Mouse (Mus musculus) ovary, postnatal 14 days (tissue): ENCODE results near the gene Dbt.

ENCODE experiments used
- DNase-seq: peaks from one replicate; pipeline ENCODE4 v3.0.0; 2022; ENCODE audit warnings: low spot score

Dbt gene

GRCm38 (mm10) chr3:116512904-116513716 is at the start of gene Dbt:
Dbt (plus strand) TSS chr3:116513070.
- DNase-seq, result peak; percentile 68

DNA sequence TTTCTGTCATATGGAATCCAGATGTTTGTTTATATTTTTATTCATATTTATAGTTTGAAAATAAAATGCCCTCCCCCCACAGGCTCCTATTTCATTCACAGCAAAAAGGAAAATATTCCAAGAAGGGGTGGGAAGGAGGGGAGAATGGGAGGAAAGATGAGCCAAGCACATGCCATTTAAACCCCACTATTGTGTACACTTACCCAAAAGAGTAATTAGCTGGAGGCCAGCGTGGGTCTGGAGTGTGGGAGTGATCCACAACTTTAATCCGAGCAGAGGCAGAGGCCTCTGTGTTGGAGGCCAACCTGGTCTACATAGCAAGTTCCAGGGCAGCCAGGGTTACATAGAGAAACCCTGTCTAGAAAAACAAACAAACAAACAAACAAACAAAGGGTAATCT is 48.6 kb upstream of the Dbt start:
- no peak for DNase-seq

DNA sequence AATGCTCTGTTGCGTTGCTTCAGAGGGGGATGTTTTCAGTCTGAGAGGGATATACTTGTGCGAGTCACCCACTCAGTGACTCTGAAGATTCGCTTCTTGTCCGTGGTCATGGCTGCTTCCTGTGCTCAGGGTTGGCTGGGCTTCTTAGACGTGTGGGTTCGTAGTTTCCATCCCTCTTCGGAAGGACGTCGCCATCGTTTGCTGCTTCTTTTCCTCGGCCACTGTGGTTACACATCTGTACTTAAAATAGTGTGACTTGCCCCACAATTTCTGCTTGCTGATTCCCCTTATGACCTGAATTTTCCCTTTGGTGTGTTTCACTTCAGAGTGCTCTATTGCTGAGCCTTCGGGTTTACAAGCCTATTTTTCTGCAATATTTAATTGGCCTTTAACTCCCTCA is 47.2 kb upstream of the Dbt start:
- DNase-seq, result no peak

- no peak for DNase-seq
These were observed 38.3 kb upstream of the Dbt start for GRCm38 (mm10) chr3:116474602-116475001.

DNA sequence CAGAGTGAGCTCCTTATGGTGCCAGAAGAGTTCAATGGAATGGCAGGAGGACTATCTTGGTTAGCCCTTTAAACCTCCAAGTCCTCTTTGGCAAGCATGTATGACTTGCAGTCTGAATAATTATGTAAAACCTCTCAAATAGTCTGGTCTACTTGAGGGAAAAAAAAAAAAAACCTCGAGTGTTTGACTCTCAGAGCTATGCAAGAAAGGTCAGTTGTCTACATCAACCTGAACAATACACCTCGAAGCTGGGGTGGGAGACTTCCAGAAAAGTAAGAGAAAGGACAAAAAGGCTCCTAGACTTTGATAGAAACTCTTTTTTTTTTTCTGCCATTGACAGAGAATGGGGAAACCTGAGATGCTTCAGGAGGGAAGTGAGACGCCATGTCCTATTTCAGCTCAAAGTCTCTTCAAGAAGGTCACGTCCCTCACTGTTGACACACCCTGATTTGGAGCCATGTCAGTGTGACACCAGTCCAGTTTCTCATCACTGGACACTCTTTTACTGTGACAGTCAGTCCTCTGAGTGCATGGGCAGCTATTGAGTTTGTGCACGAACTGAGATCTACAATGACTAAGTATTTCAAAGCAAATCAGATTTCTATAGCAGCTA is 36.1 kb upstream of the Dbt start:
- no peak for DNase-seq

DNA sequence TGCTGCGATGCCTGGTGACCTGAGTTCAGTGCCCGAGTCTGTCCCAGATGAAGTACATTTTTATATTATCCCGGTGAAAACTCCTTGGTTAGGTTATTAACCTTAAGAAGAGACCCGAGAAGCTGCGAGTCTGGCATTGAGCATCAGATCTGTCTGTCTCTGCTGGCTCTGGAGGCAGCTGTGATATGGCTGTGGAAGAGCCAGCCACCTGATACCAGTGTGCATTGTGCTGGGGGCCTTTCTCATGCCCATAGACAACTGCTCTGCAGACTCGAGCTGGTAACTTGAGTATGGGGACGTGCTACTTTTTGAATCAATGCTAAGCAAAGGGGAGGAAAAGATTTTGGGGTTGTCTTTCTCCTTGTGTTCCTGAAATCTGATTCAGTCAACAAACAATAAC is 35.5 kb upstream of the Dbt start:
- no peak for DNase-seq

DNA sequence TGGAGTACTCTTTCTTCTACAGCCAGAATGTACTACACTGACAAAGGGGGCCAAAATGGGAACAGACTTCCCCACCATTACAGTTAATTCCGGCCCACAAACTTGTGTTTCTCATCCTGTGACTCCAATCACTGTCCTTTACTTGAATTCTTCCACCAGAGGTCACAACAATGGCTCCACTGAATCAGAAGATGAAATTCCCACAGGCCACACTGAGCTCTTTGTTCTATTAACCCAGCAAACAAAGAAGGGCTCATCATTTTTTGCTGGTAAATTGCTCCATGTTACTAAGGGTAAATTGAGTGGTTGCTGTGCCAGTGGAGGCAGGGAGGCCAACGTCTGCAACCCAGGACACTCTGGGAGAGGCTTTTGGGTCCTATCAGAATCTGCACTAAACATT is 32.8 kb upstream of the Dbt start:
- DNase-seq, result no peak

DNA sequence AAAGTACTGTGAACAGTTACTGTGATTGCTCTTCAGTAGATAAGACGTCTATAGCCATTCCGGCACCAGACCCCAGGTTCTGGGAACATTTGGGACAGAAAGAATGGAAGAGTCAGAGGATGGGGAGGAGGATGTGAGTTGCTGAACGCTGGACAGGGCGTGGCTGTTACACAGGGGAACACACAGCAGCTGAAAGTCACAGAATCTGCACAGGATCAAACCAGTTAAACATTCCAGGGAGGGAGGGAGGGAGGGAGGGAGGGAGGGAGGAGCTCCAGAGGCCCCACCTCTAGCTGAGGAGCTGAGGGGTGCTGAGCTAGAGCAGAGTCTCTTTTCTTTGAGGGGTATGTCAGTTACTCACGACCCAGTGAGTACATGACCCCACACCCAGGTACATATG is 31.9 kb upstream of the Dbt start:
- no peak for DNase-seq

GRCm38 (mm10) chr3:116482724-116483123 is 30.1 kb upstream of the Dbt start:
- DNase-seq, result no peak

- no peak for DNase-seq
These were observed 29.6 kb upstream of the Dbt start for GRCm38 (mm10) chr3:116483271-116483670.

GRCm38 (mm10) chr3:116490920-116491319 is 21.9 kb upstream of the Dbt start:
- no peak for DNase-seq

- no peak for DNase-seq
These were observed 20.9 kb upstream of the Dbt start for GRCm38 (mm10) chr3:116491923-116492454.

- no peak for DNase-seq
These were observed 19.2 kb upstream of the Dbt start for GRCm38 (mm10) chr3:116493658-116494057.

GRCm38 (mm10) chr3:116495671-116496070 is 17.2 kb upstream of the Dbt start:
- DNase-seq, result no peak

GRCm38 (mm10) chr3:116507772-116508351 is 5.0 kb upstream of the Dbt start, which contains the start of gene Rtca:
Rtca (minus strand) TSS chr3:116508208.
- peak; percentile 98 for DNase-seq

DNA sequence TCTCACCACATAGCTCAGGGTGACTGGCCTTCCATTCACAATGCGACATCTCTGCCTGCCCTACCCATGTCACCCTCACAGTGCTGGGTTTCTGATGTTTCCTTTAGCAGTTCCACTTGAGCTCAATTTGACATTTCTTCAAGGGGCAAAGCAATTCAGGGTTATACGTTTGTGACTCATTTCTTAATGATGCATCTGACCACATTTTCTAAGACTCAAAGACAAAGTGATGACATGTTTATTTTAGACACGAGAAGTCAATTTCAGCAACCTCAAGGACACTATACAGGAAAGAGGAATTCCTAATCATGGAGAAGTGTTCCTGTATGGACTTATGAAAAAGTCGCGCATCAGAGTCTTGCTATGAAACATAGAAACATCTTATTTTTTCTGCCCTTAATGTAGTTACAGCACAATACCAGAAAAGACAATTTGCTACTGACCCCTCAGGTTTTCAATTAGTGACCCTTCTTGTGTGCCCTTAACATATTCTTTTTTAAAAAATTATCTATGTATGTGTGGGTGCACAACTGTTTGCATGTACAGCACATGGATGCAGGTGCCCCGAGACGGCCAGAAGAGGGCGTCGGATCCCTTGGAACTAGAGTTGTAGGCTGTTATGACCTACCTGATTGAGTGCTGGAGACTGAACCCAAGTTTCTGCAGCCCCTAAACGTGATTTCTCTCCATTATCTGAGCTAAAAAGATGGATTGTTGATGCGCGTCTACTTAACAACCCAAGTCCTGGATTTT is 543 bp upstream of the Dbt start:
- DNase-seq, result no peak

DNA sequence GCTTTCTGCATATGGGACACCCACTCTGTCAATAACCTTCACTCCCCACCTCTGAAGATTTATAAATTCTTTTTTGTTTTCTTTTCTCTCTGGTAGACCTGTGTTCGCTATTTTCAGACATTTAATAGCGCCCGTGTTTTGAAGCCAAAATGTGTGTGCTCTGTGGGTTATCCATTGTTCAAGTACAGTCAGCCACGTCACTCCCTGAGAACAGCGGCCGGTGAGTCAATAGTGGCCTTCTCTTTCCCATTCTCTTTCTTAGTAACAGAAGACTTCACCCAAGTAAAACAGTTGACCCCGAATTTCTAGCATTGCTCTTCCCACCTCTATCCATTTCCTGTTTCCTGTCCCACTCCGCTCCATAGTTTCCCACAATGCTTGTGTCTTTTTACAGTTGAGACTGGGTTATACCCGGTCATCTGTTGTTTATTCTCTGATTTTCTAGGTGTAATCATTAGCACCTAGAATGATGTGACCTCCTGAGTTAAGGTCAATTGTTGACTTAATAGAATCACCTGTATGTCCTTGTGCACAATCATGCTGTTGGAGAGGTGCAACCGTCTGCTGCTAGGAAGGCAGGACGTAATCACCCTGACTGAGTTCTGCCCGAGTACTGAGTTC is 7.4 kb downstream of the Dbt start:
- DNase-seq, result no peak

DNA sequence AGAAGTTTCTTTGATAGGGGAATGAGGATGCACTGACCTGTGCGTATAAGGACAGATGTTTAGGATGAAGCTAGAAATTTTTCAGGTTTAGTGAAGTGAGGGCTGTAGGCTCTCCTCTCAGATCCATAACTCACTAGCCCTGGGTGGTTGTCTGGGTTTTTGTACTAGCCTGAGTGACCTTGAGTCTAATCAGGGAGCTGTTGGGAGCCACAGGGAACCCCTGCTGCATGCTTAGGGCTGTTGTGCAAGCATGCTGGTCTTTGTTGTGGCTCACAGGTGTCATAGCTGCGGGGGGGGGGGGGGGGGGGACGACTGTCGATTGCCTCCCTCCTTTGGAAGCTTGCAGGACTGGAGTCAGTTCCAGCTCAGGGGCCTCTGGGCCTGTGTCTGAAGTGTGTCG is 16.9 kb downstream of the Dbt start:
- no peak for DNase-seq

DNA sequence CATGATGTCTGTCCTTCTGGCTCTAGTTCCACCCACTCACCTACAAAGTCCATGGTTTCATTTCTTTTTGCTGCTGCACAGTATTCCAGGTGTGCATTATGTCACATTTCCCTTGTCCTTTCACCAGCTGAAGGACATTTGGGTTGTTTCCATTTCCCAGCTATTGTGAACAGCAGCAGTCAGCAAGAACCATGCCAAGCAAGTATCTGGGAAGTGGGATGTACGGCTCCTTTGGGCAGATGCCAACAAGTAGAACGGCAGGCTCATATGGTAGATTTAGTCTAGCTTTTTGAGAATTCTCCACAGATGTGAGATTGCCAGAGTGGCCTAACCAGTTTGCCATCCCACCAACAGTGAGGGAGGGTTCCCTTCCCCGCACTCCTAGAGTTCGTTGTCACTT is 18.0 kb downstream of the Dbt start:
- DNase-seq, result no peak

- no peak for DNase-seq
These were observed 23.7 kb downstream of the Dbt start for GRCm38 (mm10) chr3:116536428-116537199.

DNA sequence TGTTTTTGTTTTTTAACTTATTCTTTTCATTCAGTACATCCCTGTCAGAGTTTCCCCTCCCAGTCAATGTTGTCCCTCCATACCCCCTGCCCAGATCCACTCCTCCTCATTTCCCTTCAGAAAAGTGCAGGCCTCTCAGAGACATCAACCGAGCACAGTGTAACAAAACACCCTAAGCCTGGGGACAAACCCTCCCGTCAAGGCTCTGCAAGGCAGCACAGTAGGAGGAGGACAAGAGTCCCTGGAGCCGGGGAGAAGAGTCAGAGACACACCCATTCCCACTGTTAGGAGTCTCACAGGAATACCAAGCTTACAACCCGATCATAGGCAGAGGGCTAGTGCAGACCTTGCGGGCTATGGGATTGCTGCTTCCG is 24.3 kb downstream of the Dbt start:
- no peak for DNase-seq
